Mouse (Mus musculus): ENCODE data around the gene Ctsll3. TPM values are rescaled to one million over a fixed set of nuclear protein-coding genes. Genes with fewer than 3 reads are reported as not detected.

Ctsll3 gene
- polyA plus RNA-seq, 1 experiment from 2014 or later: not detected

Other genes with a start within 250 kb of the Ctsll3 start
- 7.6 and 10.2 TPM in 2 replicates for gene Dapk1, start 200.9 kb downstream of the Ctsll3 start, polyA plus RNA-seq (2015; fragmentation: Nextera tagmentation; extraction: Ambion mirVana)
- gene BC051665, start 16.5 kb downstream of the Ctsll3 start, polyA plus RNA-seq (2015; fragmentation: Nextera tagmentation; extraction: Ambion mirVana): not detected in 2 replicates
- gene 4930486L24Rik, start 61.6 kb upstream of the Ctsll3 start, polyA plus RNA-seq (2015; fragmentation: Nextera tagmentation; extraction: Ambion mirVana): not detected in 2 replicates
- 0.42 and 1.1 TPM in 2 replicates for gene Gm49392, start 94.0 kb upstream of the Ctsll3 start, polyA plus RNA-seq (2015; fragmentation: Nextera tagmentation; extraction: Ambion mirVana)
- 5.4 and 7.1 TPM in 2 replicates for gene Ctla2b, start 94.6 kb upstream of the Ctsll3 start, polyA plus RNA-seq (2015; fragmentation: Nextera tagmentation; extraction: Ambion mirVana)
- not detected in 2 replicates for gene Tpbpb, start 102.0 kb upstream of the Ctsll3 start, polyA plus RNA-seq (2015; fragmentation: Nextera tagmentation; extraction: Ambion mirVana)
- gene Gm49393, start 132.7 kb upstream of the Ctsll3 start, polyA plus RNA-seq (2015; fragmentation: Nextera tagmentation; extraction: Ambion mirVana): 0.54 TPM in 1 of 2 replicates, not detected in the other
- 0.53 and 3.3 TPM in 2 replicates for gene Gm49391, start 133.7 kb upstream of the Ctsll3 start, polyA plus RNA-seq (2015; fragmentation: Nextera tagmentation; extraction: Ambion mirVana)
- 80.7 and 92.7 TPM in 2 replicates for gene Ctla2a, start 133.8 kb upstream of the Ctsll3 start, polyA plus RNA-seq (2015; fragmentation: Nextera tagmentation; extraction: Ambion mirVana)
- gene Tpbpa, start 139.1 kb upstream of the Ctsll3 start, polyA plus RNA-seq (2015; fragmentation: Nextera tagmentation; extraction: Ambion mirVana): not detected in 2 replicates
- not detected in 2 replicates for gene Ctsj, start 203.1 kb upstream of the Ctsll3 start, polyA plus RNA-seq (2015; fragmentation: Nextera tagmentation; extraction: Ambion mirVana)
- not detected in 2 replicates for gene Ctsq, start 237.8 kb upstream of the Ctsll3 start, polyA plus RNA-seq (2015; fragmentation: Nextera tagmentation; extraction: Ambion mirVana)

All from heart, embryonic 15.5 days (tissue).